Mouse (Mus musculus) gonadal fat pad, adult 2 months (tissue): ENCODE measurements around the gene Zfp292. TPM values are rescaled to one million over a fixed set of nuclear protein-coding genes. Genes with fewer than 3 reads are reported as not detected.
"Not testable (repeated sequence)": the region's sequence is repeated elsewhere in the genome, so short reads cannot be mapped to it uniquely, and the experiment has no call there.

ENCODE experiments used
- DNase-seq: peaks from one replicate; pipeline ENCODE4 v3.0.0-alpha.2; 2012; ENCODE audit warnings: low read depth
- polyA plus RNA-seq: library from polyadenylated mRNA; depleted of rRNA; stranded (reverse); fragments of >200 nt; gene quantifications from 2 replicates; pipeline ENCODE4 v1.2.3, GENCODE M21; 2012; rRNA removed

The Zfp292 gene
- polyA plus RNA-seq, result 2.6 and 3.5 TPM in 2 replicates

DNA sequence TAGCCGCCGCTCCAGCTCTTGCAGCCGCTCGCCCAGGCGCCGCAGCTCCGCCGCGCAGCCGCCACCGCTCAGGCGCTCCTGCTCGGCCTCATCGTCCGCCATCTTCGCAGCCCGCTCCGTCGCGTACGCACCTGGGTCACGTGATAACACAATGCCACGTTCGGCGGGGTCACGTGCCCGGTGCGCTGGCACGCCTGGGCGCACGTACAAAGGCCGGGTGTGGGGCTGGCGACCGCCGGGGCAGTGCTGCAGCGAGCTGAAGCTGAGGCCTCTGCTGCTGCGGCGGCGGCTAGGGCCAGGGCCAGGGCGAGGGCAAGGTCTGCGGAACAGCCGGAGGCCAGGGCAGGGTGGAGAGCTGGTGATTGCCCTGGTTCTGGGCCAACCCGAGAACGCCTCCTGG is at the start of gene Zfp292:
Zfp292 (minus strand) TSS at position 143 of the 400 bp plus-strand sequence.
- DNase-seq, result no peak

DNA sequence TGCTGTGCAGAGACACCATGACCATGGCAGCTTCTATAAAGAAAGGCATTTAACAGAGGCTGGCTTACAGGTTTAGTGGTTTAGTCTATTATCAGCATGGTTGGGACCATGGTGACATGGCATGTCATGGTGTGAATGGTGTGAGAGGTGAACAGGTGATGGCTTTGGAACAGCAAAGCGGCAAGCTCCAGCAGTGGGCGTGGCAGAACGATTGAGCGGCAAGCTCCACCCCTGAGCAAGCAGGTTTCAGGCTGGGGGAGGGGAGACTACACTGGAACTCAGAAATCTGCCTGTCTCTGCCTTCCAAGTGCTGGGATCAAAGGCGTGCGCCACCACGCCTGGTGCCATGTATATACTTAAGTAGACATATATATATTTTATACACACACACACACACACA is 45.6 kb upstream of the Zfp292 start:
- DNase-seq, result not testable (repeated sequence)

DNA sequence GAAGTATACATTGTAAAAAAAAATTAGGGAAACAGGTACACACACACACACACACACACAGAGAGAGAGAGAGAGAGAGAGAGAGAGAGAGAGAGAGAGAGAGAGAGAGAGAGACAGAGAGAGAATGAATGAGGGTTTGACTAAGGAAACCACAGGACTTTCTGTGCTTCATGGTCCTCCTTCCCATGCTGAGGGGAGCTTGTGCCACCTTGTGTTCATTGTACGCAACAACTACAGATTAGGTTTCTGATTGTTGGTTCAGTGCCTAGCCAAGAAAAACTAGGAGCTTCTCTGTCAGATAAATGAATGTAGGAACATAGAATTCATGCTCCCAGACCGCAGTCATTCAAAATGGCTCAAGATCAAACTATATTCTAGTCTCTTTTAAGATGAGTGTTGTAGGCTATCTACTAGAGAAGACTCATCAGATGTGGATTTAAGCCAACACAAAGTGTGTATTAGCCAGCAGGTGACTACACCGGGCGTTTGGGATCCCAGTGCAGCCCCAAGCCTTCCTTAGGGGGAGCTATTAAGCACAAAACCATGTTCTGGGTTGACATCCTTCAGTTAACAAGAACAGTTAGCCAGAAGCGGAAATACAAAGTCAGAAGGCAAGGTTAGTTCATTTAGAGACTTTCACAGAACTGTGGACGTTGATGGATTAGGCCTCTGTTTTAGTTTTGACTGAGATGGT is 39.6 kb upstream of the Zfp292 start:
- no peak for DNase-seq

DNA sequence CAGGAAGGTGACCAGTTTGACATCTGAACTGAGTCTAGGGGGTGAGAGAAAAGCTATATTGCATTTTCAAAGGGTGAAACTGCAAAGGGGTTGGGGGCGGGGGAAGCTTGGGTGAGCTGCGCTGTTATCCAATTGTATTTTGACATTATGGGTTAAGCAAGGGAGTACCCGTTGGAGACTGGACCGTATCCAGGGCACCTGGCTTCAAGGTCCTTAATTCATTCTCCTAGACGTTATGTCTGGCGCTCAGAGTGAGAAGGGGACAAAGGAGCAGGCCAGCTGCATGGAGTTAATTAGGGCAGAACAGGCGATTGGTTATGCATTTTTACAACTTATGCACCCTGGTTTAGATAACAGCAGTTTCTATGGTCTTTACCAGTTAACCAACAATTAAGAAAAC is 34.6 kb upstream of the Zfp292 start:
- no peak for DNase-seq

DNA sequence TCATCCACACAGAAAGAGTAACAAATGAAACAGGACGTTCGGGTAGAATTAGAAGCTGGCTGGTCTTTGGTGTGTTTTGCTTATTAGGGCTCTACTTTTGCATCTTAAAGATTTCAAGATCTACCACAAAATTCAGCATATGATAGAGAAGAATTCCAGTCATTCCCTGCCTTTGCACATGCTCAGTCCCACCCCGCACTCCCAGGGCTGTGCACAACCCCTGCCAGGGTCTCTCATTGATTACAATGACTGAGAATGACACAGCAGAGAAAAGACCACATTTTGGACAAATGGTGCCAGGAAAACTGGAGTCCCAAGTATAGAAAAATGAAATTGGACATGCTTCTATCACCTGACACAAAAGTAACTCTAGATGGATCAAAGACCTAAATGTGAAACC is 29.4 kb upstream of the Zfp292 start:
- no peak for DNase-seq

DNA sequence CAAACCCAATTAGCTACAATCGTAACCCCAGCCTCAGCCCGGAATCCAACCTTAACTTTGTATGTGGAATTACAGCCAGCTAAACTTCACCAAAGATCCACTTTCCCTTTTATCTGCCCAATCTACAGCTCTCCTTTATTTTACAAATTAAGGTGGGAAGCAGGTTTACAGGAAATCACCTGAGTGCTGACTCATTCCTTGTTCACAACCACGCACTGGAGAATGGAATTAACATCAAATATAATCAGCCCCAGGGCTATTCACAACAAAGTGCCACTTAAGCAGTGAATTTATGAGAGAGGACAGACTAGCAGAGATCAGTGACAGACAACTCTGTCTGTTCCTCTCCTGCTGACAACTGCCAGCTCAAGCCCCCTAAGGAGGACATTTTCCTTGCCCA is 28.6 kb upstream of the Zfp292 start:
- DNase-seq, result no peak

DNA sequence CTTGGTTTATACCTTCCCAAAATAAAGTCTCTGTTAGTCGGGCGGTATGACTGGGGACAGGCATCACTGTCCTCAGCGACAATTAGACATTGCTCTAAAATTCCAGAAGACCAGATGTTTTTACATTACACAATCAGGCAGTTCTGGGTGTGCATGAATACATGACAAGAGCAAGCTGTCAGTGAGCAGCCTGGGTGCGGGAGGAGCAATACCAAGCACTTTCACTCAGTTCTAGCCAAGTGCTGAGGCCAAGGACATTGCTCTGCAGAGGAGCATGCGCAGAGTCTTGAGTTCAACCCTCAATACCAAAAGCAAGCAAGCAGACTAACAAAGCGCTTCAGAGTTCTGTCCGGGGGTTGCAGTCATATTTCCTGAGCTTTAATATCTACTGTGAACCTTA is 25.4 kb upstream of the Zfp292 start:
- DNase-seq, result no peak

DNA sequence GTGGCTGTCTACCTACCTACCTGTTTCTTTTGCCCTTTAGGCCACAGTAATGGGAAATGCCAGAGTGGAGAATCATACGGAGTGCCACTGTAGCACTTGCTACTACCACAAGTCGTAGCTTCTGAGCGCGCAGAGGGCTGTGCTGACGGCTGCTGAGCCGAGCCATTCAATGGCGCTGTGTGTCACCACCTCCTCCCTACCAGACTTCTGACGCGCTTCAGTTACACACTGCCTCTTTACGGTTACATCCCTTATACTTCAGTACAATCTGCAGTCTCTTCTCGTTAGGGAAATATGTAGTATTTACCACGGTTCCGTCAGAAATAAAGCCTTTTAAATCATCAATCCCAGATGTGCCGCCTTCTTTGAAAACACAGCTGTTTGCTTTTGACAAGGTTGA is 24.3 kb upstream of the Zfp292 start:
- DNase-seq, result no peak

DNA sequence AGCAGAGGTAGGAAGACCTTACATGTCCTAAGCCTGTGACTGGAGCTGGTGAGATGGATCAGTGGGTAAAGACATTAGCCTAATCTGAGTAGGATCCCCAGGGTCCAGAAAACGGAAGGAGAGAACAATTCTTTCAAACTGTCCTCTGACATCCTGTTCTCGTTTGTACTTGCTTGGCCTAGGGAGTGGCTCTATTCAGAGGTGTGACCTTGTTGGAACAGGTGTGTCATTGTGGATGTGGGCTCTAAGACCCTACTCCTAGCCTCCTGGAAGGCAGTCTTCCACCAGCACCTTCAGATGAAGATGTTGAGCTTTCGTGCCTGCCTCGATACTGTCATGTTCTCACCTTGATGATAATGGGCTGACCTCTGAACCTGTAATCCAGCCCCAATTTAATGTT is 23.4 kb upstream of the Zfp292 start:
- DNase-seq, result no peak

DNA sequence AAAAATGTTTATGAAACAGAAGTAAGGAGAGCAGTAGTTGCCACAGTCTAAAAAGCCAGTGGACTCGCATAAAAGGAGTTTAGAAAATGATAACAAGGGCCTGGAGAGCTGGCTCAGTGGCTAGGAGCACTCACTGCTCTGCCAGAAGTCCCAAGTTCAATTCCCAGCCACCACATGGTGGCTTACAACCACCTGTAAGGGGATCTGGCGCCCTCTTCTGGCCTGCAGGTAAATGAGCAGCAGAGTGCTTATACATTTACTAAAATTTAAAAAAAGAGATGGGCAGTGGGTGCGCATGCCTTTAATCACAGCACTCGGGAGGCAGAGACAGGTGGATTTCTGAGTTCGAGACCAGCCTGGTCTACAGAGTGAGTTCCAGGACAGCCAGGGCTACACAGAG is 22.6 kb upstream of the Zfp292 start:
- DNase-seq, result no peak

DNA sequence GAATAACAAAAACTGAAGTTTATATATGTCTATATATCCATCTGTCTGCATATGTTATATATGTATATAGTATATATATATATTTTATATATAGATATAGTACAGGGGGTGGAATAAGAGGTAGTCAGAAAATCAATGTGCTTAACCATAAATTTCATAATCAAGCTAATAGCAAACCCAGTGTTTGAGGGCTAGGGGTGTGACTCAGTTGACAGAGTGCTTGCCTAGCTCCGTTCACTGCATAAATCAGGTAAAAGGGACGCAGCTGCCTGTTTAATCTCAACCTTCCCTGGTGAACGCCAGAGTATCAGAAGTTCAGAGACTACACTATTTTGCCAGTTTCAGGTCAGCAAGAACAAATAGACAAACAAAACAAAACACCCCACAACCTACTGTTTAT is 18.8 kb upstream of the Zfp292 start:
- not testable (repeated sequence) for DNase-seq

DNA sequence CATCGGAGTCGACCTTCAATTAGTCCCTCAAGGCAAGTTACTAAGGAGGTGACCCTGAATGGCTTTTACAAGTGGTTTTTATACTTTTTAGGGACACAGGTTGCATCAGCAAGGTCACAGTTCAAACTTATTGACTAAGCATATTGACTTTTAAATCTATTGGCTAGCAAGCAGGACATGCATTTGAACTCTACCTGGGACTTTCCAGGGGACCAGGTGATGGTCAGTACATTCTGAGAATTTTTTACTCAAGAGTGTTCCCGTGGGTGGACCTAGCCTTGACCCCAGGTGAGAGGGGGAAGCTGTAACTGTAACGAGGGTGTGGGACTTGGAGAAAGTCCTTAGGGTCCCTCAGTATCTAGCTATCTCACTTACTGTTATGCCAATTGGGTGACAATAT is 18.4 kb upstream of the Zfp292 start:
- DNase-seq, result no peak

DNA sequence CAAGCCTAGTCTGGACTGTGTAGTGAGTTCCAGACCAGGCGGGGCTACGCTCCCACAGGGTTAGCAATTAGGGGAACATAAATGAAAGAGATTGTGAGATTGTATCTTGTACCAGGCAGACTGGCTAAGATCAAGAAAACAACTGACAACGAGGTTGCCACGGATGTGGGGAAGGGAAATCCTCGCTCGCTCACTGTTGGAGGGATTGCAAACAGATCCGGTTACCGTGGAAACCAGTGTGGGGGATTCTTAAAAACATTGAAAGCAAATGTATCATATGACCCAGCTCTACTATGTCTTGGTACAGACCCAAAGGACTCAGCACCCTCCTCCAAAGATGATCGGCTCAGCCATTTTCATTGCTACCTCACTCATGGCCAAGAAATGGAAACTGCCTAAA is 17.4 kb upstream of the Zfp292 start:
- no peak for DNase-seq

DNA sequence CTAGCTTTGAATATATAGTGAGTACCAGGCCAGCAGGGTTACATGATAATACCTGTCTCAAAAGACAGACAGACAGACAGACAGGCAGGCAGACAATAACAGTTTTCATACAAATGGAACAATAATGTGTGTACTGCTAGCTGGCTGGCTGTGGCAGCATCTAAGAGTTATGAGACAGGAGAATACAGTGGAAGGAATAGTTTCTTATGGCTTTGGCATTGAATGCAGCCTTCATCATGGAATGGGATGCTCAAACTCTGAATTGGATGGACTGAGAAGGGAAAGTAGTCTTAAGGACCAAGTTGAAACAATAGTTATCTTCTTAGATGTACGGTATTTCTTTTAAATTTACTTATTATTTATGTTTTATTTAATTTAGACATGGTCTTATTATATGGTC is 16.6 kb upstream of the Zfp292 start:
- no peak for DNase-seq

DNA sequence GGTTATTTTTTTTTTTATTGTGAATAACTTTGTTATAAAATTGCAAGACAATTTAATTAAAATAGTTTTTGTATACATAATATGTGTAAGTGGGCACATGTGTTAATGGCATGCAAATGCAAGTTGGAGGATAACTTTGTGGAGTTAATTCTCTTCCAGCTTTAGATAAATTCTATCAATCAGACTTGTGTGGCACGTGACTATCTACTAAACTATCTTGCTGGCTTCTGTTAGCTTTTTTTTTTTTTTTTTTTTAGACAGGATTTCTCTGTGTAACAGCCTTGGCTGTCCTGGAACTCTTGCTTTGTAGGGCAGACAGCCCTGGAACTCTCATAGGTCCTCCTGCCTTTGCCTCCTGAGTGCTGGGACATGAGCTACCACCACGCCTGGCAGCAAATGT is 15.7 kb upstream of the Zfp292 start:
- no peak for DNase-seq

DNA sequence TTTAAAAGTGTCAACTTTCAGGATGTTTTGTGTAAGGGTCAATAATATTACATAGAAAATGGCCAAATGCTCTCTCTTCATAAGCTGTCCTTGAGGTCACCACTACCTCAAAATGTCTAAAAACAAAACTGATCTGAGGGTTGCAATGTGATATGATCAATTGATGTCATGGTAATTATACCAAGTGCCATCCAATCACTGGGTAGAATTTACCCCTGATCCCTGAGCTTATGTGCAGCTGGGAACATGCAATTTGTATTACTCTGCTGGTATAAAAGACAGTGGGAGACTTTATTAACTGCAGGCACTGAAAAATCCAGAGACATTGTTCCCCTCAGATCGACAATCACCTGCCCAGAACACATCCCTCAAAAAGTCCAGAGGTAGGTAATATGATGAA is 10.7 kb upstream of the Zfp292 start, which contains the start of gene Cga:
Cga (plus strand) TSS at position 301 of the 400 bp plus-strand sequence.
- no peak for DNase-seq

DNA sequence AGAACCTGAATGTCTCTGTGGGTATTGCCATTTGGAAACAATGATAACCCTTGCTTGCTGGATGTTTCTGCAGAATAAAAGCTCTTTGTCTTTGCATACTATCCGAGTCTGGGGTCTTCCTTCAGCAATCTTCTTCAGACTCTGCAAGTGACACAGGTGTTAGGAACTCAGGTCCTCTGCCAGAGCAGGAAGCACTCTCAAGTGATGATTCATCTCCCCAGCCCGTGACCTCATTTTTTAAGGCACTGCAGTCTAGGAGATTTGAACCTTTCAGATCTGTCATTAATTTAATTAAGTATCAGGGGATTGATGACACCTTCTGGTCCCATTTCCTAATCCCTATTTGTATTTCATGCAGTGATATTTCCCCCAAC is 7.0 kb upstream of the Zfp292 start:
- no peak for DNase-seq

DNA sequence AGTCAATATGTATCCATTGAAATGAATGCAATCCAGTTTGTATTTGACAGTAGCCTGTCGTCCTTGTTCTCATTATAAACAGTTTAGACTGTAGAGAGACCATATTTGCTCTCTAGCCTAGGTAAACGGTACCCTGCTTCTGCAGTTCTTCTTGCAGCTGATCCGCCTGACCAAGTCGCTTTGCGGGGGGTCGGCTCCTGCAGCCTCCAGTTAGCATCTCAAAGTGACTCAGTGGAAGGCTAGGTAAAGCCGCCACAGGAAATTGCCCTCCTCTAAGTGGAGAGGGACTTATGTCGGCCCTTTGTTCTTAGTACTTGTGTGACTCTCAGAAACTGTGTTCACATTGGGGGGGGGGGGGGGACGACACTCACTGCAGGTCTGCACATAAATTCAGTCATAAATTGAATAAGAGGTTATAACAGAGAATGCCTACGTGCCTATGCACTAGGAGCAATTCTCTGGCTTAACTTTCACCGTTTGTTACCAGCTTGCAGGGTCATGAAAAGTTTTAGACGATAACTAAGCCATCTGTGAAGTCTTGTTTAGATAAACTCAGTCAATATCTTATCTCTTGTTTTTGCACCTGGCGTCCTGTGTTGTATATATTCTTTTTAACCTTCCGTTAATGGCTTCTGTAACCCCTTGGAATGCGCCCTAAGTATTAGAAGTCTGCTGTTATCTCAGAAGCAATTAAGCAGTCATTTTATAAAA is 6.5 kb upstream of the Zfp292 start:
- DNase-seq, result no peak

DNA sequence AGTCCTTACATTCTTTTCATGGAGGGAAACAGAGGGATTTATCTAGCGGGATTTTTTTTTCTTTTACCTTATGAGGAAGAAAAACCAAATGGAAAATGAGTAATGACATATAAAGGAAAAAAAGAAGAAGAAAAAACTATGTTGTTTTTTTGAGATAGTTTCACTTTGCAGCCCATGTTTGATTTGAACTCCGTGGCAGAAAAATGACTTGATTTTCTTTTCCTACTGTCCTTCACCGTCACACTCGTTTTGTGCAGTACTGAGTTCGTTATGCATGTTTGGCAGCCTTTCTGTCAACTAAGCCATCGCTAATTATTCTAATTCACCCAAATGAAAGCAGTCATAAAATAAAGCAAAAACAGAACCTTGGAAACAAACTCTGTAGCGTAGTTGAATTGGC is 4.5 kb upstream of the Zfp292 start:
- no peak for DNase-seq

DNA sequence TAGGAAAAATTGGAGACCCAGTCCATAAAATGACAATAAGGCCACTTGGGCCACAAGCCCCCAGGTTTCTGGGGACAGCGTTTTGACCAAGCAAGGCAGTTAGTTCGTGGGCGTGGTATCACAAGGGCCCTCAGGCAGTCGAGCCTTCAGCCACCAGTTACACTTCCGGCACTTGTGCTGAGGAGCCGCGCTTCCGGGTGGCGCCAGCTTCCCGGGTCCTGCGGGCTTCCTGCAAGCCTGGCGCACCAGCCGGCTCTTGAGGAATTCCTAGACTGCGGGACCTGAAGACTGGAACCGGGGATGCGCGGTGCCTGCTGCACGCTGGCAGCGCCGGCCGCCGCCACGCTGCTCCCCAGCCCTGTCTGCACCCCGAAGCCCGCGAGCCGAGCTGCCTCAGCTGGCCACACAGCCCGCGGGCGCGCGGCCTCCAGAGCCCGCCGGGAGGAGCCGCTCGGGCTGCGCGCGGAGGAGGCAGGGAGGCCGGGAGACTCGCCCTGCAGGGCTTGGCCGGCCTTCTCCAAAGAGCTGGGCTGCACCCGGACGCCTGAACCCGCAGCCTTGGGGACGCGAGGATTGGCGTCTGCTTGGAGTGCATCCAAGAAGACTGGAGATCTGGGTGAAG is 3.8 kb upstream of the Zfp292 start:
- no peak for DNase-seq

DNA sequence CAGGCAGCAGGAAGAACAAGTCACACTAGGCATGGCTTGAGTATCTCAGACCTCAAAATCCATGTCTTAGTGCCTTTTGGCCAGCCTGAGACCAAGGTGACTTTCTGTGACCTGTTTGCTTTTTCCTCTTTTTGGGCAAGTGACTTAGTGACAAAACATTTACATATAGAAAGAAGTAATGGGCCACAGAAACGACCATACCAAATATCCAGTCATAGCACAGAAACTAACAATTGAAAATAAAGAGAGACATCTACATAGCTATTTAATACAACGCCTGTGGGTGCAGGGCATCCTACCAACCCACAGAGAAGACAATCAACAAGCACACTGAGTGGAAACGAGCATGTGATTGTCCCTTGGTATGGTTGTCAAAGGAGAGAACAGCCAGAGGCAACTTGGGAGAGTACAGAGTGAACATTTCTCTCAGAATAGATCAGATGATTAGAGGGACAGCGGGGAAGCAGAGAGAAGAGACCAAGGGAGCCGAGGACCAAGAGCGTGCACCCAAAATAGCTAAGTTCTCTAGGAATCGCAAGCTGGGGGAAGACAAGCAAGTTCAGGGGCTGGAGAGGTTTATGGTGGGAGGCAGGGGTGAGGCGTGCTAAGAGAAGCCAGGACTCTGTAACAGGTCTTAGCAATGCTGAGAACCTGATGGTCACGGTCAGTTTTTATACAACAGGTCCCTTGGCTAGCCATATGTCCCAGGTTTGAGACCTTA is 3.0 kb upstream of the Zfp292 start:
- DNase-seq, result no peak

DNA sequence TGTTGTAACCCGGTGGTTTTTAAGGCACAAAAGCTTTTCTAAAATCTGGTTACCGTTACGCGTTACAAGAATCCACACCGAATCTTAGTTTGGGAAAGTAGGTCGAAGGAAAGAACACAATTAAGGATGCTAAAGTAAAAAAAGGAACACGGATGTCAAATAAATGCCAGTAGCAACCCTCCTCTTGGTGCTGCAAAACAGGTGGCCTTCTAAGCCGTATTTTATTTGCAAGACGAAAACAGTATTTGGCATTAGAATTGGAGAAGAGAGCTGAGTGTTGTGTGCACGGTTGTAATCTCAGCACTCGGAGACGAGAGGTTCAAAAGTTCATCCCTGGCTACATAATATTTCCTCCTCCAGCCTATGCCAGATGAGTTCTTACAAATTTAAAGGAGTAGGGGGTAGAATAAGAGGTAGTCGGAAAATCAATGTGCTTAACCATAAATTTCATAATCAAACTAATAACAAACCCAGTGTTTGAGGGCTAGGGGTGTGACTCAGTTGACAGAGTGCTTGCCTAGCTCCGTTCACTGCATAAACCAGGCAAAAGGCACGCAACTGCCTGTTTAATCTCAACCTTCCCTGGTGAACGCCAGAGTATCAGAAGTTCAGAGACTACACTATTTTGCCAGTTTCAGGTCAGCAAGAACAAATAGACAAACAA is 738 bp upstream of the Zfp292 start:
- no peak for DNase-seq
